Mouse (Mus musculus): ENCODE data around the gene Cd82.

Gene Cd82

GRCm38 (mm10) chr2:93462760-93463159 is at the start of gene Cd82:
Gene Cd82, minus strand, starts transcription at chr2:93463140.
- DNase-seq (ENCODE audit: low read depth), result no peak

DNA sequence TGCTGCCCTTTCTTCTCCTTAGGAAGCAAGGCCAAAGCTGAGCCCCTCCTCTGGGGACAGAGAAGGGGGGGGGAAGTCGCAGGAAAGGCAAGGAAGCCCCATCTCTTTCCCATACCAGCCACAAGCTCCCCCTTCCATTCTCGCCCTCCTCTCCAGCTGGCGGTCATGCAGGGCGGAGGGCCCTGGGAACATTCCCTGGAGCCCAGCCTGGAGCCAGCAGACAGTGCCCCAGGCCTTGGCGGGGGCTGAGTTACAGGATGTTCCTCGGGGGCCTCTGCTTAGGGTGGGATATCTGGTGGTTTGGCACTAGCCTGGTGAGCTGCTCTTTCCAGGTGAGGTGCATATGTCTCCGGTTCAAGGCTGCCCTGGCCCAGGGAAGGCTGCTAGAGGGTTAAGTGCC is 49.2 kb upstream of the Cd82 start:
- DNase-seq (ENCODE audit: low read depth), result no peak

- DNase-seq (ENCODE audit: low read depth), result no peak
Observed at GRCm38 (mm10) chr2:93510839-93511238, 47.9 kb upstream of the Cd82 start.

DNA sequence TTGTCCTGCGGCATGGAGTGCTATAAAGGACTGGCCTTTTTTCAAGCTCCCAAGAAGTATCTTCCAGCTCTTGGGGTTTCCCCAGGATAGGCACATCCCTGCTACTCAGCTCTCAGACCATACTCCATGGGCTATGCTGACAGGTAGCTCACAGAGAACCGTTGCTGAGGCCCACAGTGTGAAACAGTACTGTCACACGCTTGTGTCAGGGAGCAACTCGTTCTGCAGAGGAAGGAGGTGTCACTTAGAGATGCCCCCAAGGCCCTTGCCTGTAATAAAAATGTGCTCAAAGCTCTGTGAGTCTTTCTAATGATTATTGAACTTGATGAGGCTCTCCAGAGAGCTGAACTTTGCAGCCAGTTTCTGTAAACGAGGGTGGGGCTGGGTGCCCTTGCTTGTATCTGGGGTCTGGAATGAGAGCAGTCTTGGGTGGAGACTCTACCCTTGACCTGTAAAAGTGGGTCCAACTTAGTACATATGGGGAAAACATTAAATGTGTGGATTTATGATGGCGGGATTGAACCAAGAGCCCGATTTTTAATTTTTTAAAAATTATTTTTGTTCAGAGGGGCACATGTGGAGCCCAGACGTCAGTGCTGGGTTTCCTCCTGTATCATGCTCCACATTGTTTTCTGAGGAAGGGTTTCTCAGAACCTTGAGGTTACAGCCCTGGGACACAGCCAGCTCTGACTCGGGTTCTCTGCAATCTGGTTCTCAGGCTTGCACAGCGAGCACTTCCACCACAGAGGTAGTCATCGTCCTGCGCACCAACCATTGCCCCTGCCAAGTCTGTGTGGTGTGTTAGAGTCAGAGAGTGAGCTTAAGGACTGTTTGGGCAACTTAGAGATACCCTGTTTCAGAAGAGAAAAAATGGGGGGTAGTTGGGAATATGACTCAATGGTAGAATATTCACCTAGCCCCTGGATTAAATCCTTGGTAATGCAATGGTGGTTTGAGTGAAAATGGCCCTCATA is 47.1 kb upstream of the Cd82 start:
- no peak for DNase-seq (ENCODE audit: low read depth)

DNA sequence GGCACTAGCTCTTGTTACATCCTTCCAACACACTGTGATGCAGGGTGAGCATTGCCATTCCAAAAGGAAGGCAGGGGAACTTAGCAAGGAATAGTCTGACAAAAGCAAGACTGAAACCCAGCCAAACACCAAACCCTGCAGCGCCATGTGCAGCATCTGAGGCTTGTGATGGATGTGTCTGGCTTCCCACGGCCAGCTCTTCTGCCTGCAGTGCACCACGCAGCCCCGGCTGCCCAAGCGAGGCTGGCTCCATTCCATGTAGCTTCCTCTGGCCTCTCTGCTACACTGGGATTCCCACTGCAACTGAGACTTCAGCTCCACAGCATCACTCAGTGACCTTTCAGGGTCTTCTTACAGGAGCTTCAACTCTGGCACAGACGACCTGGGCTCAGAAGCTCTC is 42.2 kb upstream of the Cd82 start:
- no peak for DNase-seq (ENCODE audit: low read depth)

DNA sequence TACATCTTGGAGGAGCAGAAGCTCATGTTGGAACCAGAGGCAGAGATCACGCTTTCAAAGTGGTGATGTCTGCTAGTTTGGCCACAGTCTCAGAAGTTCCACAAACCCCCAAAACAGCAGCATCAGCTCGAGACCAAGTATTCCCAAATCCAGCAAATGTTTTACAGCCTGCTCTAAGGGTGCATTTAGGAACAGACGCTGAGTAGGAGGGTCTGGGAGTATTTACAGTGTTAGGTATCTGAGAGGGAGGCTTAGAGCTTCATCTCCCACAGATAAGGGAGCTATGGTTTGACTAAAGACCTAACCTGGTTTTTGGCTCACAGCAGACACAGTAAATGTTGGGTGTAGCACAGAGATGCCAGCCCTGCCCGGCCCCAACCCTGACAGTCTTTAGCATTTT is 40.4 kb upstream of the Cd82 start:
- DNase-seq (ENCODE audit: low read depth), result no peak

- DNase-seq (ENCODE audit: low read depth), result no peak
Observed at GRCm38 (mm10) chr2:93501303-93501702, 38.4 kb upstream of the Cd82 start.

GRCm38 (mm10) chr2:93497221-93497620 is 34.3 kb upstream of the Cd82 start:
- no peak for DNase-seq (ENCODE audit: low read depth)

GRCm38 (mm10) chr2:93495170-93495569 is 32.2 kb upstream of the Cd82 start:
- DNase-seq (ENCODE audit: low read depth), result no peak

- no peak for DNase-seq (ENCODE audit: low read depth)
Observed at GRCm38 (mm10) chr2:93493541-93493940, 30.6 kb upstream of the Cd82 start.

DNA sequence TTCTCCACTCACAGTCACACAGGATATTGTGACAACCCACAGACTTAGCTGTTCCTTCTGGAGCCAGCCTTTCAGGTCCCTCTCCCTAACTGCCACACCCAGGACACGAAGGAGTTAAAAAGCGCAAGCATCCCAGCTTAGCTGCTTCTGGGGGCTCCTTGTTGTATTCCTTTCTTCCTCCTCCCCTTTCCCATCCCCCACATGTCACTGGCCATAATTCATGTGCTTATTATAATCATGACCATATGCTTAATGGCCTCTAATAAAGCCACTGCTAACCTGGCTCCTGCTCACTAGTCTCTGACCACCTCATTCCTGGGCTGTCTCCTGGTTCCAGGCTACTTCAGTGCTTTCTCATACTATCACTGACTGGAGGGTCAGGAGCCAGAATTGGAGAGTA is 27.6 kb upstream of the Cd82 start:
- DNase-seq (ENCODE audit: low read depth), result no peak

GRCm38 (mm10) chr2:93488911-93489587 is 26.1 kb upstream of the Cd82 start:
- no peak for DNase-seq (ENCODE audit: low read depth)

GRCm38 (mm10) chr2:93485459-93485858 is 22.5 kb upstream of the Cd82 start:
- DNase-seq (ENCODE audit: low read depth), result no peak

- DNase-seq (ENCODE audit: low read depth), result no peak
Observed at GRCm38 (mm10) chr2:93482036-93482644, 19.2 kb upstream of the Cd82 start.

DNA sequence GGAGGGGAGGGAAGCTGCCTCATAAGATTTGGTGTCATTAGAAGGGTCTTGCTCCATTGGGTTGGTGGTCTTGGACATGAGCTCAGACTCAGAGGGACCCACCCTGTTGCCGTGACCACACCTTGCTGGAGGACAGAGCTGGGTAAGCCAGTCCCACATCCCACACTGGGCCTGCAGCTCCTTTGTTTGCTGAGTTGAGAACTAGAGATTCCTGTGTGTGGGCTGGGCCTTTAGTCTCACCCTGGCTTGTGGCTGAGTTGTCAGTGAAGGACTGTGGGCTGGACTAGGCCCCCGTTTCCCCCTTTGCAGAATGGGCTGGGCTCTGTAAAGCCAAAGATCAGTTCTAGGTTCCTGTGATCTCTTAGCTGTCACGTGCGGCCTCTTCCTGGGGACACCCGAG is 15.8 kb upstream of the Cd82 start:
- DNase-seq (ENCODE audit: low read depth), result no peak

DNA sequence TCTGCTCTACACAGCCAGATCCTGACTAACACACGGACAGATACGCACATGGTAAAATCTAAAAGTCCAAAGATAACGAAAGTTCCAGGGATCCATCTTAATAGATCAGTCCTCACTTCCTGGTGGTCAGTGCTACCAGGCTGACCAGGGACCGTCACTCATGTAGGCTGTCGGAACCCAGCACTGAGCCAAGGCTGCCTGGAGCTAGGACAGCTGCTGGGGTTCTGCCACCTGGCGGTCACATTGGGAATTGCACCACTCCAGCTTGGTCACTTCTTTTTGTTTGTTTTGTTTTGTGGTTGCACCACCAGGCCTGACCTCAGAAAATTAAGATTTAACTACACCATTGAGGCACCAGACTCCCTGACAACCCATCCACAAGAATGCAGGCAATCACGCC is 14.6 kb upstream of the Cd82 start:
- DNase-seq (ENCODE audit: low read depth), result peak; percentile 76

- DNase-seq (ENCODE audit: low read depth), result no peak
Observed at GRCm38 (mm10) chr2:93476487-93476886, 13.5 kb upstream of the Cd82 start.

- peak; percentile 91 for DNase-seq (ENCODE audit: low read depth)
Observed at GRCm38 (mm10) chr2:93475040-93475439, 12.1 kb upstream of the Cd82 start.

DNA sequence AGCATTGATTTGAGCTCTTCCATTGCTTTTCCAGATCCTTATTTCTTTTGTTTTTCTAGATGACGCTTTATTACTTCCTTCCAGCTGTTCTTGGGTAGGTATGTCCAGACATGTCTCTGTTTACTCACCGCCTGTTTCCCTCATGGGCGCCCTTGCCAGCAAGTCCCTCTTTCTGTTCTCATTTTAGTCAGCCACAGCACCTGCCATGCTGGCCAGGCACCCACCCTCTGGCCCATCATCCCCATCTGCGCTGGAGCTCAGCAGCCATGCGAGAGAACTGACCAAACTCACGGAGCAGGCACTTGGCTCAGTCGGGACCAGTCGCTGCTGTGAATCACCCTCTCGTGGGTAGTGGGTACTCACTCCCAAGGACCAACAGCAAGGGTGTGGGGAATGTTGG is 11.0 kb upstream of the Cd82 start:
- DNase-seq (ENCODE audit: low read depth), result peak; percentile 14

DNA sequence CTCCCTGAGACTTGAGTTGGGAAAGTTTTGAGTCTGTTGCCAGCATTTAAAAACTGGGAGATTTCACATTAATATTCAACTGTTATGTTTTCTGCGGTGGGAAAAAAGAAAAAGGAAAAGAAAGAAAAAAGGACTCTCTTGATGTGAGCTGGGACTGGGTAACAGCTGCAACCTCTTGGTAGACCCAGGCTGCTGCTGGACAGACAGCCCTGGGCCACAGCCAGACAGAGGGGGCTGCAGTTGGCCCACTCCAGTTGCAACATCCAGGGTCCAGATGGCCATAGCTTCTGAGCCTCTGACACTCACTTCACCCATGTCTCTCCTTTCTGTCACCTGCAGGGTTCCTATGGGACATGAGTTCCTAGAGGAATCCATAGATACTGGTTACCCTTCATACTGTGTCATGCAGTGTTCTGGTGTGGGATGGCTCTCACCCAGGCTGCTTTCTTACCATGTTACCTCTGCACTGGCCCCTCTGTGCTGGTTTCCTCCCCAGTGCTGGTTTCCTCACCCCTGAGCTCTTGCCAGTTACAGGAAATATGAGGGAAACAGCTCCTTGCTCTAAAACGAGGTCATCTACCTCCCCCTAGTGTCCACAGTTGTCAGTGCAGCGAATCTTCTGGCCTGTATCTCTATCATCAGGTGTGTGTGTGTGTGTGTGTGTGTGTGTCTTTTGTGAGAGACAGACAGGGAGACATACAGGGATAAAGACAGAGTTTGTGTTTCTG is 8.1 kb upstream of the Cd82 start:
- peak; percentile 95 for DNase-seq (ENCODE audit: low read depth)

DNA sequence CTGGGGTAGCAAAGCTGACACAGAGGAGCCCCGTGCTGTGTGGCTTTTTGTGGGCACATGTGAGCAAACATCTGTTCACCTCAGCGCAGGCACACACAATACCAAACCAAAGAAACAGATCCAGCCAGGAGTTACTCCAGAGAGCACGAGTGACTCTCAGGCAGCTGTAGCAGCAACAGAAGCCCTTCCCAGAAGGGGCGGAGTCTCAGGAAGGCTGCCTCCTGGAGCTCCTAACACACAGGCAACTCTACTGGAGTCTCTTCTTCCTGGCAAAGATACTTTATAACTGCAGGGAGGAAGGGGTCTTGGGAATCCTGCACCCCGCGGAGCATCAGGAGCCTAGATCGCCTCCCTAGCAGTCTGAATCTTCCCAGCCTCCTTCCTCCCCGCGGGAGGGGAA is 7.2 kb upstream of the Cd82 start:
- peak; percentile 57 for DNase-seq (ENCODE audit: low read depth)

DNA sequence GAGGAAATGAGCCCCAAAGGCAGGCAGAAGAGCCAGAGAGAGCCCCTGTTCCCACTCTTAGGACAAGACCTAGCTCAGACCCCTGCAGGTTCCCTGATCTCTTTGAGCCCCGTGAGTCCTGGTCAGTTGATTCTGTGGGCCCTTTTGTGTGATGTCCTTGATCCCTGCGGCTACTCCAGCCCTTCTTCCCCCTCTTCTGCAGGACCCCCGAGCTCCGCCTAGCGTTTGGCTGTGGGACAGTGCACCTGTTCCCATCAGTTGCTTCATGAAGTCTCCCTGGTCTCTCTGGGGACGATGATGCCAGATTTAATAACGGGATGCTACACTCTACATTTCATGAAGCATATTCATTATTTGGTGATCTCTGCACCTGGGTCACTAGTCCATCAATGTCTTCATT is 6.2 kb upstream of the Cd82 start:
- peak; percentile 47 for DNase-seq (ENCODE audit: low read depth)
